Mouse (Mus musculus) adrenal gland, postnatal 36 days (tissue): ENCODE results near the gene Atp23. TPM values are rescaled to one million over a fixed set of nuclear protein-coding genes. Genes with fewer than 3 reads are reported as not detected.

Experiments used
- DNase-seq, 2 experiments: peaks; one replicate each; pipeline ENCODE4 v3.0.0; 2021; ENCODE audit warnings: mixed read lengths in 1 of 2
- long read RNA-seq, 2 experiments: library from polyadenylated mRNA; stranded (forward); transcript quantifications; one replicate each; pipeline ENCODE4 v2.0.0; 2021; ENCODE audit warnings: borderline sequencing depth in 2 of 2
- total RNA-seq, 2 experiments: library from RNA; stranded (reverse); gene quantifications; 2 replicates each; pipeline ENCODE4 v1.2.3; 2021

Atp23 gene
- 1 to 10 TPM; 5.1 to 9.3 TPM for total RNA-seq
- long read RNA-seq, experiment 1, transcript Atp23-202 (6 exons, 1,043 nt), result major isoform, 8 of 15 reads
- long read RNA-seq, experiment 1, partial matches to known transcripts, result 2 of 15 reads
- long read RNA-seq, experiment 1, other reads (novel, unspliced or antisense), result 3 of 15 reads
- long read RNA-seq, experiment 2, transcript Atp23-202 (6 exons, 1,043 nt), result major isoform, 7 of 9 reads
- long read RNA-seq, experiment 2, partial matches to known transcripts, result 1 of 9 reads
- long read RNA-seq, experiment 2, other reads (novel, unspliced or antisense), result 0 of 9 reads

DNA sequence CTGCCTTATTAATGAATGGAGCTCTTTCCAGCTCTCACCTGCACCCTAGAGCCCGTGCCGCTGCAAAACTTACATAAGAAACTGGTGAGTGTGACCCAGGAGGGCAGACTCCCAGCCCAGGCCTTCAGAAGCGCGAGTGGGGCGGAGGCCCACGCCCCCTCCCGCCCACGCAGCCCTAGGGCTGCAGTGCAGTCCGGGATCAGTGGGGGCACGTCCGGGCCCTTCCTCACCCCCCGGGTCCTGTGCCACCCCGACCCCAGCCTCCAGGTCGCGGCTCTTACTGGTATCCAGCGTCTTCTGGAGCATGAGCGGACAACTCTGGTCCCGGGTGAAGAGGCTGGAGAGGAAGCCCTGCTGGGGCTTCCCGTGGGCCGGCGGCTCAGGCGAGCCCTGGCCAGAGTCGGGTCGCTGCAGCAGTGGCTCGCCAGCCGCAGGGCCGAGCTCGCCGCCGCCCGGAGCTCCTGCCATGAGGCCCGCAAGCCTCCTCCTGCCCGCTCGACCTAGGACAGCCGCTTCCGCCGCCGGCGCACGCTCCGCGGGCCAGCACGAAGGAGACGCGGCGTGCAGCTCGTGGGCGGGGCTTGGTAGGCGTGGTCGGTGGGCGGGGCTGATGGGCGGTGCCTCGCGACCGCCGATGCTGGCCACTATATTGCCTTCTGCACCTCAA is at the start of gene Atp23:
TSS of gene Atp23 (minus strand) at position 535 of the 667 bp plus-strand sequence.
- DNase-seq, result peak; percentile 97

DNA sequence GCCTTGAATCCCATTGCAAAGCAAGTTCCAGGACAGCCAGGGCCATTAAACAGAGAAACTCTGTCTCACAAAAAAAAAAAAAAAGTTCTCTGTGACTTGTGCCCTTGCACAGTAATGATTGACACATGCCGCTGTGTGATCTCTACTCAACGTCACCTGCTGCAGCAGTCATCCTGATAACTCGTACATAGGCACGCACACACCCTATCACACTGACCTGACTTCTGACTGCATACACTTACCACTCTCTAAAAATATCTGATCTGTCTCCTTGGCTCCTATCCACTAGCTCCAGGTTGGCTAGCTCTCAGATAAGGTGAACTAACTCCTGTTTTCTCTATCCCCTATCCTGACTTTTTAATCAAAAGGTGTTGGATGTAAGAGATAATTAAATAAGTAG is 49.4 kb upstream of the Atp23 start:
- no peak for DNase-seq

DNA sequence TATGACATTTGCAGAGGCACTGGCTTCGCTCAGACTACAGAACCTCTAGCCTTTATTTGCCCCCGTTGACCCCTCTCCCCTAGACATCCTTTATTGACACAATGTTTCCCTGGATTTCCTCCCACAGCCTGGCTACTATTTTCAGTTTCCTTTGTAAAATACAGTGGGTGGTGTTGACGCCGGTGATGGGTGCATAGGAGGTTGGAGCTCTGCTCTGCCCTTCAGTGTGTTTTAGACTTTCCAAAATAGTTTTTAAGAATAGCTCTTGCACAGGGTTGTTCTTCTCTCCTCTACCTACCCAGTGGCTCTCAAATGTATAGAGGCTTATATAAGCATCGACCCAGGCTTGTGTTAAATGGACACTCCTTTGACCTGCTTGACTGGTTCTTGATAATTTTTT is 48.7 kb upstream of the Atp23 start:
- DNase-seq, result no peak

DNA sequence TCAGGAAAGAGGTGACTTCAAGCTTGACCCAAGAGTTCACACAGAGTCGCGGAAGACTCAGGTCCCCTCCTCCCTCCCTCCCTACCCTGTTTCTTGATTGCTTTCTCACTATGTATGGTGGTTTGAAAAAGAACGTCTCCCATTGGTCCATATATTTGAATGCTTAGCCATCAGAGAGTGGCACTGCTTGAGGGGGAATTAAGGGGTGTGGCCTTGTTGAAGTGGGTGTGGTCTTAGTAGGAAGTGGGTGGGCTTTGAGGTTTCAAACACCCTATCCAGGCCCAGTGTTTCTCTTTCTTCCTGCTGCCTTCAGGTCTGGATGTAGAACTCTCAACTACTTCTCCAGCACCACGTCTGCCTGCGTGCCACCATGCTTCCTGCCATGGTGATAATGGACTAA is 44.4 kb upstream of the Atp23 start:
- DNase-seq, result no peak

DNA sequence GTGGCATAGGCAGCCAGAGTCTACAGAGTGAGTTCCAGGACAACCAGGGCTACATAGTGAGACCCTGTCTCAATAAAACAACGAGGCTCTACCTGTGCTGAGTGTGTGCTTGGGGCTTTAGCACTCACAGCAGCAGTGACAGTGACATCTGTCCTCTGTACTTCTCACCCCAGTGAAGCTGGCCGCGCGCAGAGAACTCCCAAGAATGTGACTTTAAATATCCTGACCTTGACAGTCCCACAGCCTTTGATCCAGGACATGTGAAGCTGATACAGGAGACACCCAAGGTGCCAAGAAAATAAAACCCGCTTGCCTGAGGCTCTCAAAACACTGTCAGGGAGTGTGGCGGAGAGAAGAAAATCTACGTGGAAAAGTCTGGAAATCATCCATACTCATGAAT is 39.8 kb upstream of the Atp23 start:
- no peak for DNase-seq

DNA sequence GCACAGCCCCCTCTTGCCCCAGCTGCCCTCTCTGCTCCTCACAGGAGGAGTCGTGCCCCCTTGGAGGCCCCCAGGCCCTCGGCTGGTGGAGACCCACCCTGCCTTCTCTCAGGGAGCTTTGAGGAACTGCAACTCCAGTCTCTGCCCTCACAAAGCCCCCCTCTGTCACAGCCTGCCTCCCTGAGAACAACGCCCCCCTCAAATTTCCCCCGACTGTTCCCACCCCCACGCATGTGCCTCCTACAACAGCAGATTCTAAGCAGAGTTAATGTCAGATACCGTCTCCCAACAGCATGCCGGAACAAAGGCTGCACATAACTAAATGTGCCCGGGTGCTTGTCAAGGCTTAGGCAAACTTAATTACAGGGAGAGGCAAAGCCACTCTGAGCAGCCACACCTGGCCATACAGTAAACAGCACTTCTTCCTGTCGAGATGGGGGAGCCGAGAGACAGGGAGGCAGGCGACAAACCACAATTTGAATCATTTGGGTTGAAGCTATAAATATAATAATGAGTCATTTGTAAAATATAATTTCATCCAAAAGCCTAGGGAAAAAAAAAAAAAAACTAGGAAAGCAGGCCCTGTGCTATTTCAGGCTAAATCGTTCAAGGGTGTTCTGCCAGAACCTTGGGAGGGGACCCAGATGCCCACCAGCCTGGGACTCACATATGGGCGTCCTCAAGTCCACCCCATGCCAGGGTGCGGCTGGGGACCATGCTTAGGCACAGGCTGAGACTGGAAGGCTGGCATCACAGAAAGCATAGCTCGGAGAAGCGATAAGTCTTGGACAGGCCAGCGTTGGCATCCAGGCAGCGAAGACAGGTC is 34.6 kb upstream of the Atp23 start:
- no peak for DNase-seq

DNA sequence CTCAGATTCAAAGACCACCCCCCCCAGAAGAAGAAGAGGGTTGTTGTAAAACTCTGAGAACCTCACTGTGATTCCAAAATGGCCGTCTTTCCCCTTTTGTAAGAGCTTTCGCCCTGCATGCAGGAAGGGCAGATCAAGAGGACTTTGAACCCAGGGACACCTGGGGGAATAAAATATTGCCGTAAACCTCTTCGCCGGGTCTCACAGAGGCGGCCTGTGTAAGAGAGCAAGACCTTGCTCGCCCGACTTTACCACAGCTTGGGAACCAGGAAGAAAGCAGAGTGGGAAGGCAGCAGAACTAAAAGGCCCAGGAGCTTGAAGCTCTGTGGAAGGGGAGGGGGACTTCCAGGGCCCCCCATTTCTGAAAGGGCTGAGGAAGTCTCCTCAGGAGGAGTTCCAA is 34.0 kb upstream of the Atp23 start:
- no peak for DNase-seq

DNA sequence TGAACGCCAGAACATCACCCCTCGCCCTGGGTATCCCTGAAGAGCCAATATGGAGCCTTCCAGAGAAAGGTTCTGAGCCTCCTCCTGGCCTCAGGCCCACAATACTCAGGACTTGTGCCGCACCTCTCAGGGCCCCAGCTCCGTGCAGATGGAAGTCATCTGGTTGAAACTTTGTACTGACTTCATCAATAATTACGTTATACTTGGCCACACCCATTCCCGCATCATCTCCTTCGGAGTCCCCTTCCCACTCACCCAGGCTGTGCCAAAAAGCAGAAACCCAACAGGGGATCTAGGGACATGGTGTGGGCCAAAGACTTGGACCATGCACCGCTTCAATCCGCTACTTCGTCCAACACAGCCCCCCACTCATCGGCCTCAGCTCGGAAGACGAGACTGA is 33.4 kb upstream of the Atp23 start:
- no peak for DNase-seq

DNA sequence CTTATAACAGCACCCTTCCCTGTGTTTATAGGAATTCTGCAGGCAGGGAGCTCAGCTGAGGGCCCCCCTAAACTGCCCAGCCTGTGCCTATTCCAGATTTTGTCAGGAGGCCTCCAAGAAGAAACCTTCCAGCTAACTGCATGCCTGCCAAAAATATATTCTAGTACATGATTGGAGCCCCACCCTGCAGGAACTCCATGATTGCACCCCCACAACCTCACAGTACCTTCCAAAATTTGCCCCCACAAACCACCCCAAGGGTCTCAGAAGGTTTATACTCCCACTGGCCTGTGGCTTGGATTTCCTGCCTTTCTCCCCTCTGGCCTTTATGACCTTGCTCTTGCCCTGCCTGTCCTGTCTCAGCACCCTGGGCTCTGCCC is 30.6 kb upstream of the Atp23 start:
- no peak for DNase-seq

DNA sequence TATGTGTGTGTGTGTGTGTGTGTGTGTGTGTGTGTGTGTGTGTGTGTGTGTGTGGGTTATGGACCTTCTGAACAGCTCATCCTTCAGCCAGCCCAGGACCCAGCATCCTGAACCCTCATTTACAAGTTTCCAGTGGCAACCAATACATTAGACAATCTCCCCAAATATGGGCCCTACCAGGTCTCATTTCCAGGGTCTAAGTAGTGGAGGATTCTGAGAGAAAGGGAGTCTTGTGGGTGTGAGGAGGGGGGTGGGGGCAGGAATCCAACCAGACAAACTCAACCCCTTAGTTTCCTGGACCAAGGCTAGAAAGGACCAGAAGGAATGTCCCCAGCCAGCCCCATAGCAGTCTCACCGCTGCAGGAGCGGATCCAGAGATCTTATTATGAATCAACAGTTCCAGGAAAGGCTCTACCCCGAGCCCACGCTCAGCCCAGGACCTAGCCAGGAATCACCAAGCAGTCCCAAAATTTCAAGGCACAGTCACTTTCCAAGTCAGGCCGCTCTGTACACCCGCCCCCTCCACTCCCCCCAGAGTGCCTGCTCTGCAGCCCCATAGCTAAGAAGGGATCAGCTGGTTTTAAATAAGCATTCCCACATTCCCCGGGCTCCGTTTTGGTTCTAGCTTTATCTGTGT is 30.1 kb upstream of the Atp23 start:
- no peak for DNase-seq

DNA sequence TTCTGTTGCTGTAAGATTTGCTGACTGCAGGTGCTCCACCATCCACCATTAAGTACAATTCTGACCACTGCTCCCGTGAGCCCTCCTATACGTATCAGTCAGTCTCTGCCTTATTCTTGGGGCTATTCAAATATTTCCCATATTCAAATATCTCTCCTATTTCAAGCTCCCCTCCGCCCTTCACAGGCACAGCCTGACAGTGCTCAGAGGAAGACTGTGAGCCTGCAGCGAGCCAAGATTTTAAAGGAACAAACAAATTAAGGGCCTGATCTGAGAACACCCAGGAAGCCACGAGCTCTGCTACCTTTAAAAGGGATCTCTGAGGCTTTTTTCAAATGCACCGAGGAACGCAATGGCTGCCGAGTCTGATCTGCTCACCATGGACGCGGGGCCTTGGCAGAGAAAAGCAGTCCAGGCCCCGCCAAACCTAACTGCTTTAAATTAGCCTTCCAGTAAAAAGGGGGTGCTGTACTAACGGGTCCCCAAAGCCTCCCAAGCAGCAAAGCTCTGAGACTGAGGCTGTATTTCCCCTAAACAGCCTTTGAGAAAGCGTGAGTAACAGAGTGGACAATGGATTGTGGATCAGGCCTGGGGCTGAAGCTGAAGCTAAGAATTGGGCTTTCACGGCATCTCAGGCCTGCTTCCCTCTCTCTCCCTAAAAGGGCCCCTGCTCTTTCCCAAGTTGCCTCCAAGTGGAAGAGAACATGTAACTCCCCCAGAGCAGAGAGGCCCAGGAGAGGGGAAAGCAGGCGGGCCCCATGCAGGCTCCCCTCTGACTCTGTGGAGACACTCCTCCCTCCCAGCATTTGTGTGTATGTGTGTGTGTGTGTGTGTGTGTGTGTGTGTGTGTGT is 29.3 kb upstream of the Atp23 start:
- DNase-seq, result no peak

DNA sequence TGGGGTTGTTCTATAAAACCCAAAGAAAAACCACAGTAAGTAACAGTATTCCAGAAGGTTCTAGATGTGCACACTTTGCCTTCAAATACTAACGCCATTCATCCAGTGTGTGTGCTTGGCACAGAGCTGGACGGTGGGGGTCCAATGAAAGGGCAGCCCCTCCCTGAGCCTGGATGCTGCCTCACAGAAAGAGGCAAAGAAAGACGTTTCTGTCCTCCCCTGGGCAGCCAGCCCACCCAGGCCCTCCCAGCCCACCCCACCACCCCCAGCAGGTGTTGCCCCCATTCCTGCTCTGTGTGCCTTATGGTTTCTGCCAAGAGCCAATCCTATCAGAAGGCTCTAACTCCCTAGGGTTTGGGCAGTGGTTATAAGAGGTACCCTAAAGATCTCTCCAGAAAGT is 28.4 kb upstream of the Atp23 start:
- no peak for DNase-seq

DNA sequence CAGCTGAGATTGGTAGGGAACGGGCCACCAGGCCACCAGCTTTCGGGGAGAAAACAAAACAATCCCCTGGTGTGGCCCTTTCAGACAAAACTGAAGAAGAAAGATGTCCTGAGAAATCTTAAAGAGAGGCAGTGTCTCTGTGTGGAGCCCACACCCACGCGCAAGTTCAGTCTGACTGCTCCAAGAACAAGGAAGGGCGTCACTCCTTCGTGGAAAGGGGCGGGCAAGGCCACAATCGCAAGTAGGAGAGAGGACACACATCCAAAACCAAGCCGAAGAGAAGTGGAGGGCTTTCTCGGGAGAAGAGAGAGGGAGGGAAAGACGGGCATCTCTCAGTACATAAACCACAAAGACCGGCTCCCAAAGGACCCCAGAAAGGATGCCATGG is 27.7 kb upstream of the Atp23 start:
- no peak for DNase-seq

DNA sequence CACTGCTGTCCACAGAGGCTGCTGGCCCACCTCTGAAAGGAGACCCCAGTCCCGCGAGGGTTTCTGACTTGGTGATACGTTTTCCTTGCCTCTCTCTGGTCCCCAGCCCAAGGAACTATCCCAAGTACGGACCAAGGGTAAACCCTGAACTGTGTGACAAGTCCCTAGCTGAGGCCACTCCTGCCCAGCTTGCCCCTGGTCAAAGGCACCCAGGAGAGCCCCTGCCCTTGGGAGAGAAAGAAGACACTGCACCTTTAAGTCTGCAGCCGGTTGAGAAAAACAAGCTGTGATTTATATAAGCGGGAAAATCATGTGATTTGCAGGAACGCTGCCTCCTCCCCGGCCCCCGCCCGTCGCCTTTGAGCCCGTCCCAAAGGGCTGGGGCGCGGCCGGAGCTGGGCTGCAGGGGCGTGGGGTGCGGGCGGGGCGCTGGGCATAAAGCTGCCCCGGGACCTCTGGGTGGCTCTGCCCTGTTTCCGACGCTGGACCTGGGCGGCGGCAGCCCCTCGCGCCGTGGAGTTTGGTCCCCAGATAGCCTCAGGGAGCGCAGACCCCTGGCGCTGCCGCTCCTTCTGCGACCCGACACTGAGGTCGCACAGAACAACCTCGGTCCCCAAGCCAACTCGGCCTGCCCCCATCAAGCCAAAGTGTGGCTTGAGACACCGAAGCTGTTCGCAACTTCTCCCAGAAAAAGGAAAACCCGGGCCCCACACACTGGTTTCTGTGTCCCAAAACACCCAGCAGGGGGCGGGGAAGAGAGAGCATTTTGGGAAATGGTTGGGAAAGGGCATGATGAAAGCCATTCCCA is 27.1 kb upstream of the Atp23 start:
- DNase-seq, result peak; percentile 90 to 93

DNA sequence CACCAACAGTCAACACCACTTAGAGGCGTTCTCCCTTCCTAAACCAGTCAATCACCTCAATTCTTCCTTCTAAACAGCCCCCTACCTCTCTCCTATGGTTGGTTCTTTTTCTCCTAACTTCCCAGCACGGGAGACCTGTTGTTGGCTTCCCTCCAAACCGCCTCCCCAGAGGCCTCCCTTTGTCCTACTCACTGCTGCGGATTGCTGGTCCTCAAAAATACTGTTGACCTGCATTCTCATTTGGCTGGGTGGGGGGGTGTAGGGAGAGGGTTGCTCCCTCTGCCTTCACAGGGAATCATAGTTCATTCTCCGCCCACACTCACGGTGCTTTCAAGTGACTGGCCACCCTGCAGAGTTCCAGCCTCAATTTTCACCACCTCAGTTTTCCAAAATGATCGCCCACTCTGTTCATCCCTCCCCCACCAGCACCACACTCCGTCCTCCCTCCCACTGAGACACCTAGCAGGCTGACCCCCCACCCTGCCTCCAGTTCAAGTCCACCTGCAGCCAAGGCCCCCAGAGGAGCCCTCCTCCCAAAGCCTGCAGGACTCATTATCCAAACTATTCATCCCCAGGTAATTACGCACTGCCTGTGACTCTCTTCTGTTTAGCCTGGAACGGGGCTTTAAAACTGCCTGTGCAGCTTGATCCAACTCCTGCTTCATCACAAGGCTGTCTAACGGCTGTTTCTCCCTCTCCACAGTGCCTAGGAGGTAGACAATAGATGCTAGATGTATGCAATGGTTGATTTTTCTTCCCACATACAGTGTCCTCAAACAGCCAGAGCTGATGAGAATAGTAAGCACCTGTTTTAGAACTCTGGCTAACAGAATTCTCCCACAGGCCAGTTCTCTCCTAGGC is 26.2 kb upstream of the Atp23 start:
- peak in 1 of 2 experiments; percentile 64 for DNase-seq

DNA sequence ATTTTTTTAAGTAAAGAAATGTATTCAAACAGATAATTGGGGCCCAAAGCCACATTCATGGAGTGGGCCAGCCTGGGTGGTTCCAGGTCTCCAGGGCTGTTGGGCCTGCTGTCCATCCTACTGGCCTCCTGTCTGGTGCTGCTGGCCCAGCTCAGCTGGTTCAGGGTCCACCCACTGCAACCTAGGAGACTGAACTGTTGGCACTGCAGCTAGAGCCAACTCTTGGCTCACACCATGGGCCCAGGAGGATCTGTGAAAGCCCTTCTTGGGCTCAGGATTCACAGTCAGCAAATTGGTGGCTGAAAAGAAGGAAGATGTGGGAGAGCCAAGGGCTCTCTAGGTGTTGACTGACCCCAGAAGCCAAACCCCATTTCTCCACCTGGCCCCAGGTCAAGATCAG is 24.2 kb upstream of the Atp23 start:
- DNase-seq, result no peak

DNA sequence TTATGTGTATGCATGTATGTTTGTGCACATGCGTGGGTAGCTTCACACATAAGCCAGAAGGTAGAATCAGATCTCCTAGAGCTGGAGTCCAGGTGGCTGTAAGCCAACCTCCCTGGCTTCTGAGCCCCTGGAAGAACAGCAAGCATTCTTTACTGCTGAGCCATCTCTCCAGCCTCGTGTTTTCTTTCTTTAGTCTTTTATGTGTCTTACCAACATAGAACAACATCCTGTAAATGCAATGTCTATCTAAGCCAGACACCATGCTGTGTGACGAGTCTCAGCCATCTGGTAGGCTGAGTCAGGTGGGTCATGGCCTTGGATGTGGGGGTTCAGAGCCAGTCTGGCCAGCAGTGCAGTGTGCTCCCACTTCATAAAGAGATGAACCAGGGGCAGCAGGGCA is 22.9 kb upstream of the Atp23 start:
- DNase-seq, result no peak

DNA sequence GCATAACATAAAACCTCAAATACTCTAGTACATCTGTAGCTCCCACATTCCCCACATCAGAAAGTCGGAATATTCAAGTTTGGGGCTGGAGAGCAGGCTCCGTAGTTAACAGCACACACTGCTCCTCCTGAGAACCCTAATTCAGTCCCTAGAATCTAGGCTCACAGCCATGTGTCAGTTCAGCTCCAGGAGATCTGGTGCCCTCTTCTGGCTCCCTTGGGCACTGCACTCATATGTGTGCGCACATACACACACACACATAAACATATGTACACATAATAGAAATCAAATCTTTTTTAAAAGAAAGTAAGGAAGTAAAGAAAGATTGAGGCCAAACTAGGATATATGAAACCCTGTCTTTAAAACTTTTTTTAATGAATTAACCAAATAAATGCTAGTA is 19.1 kb upstream of the Atp23 start:
- no peak for DNase-seq

DNA sequence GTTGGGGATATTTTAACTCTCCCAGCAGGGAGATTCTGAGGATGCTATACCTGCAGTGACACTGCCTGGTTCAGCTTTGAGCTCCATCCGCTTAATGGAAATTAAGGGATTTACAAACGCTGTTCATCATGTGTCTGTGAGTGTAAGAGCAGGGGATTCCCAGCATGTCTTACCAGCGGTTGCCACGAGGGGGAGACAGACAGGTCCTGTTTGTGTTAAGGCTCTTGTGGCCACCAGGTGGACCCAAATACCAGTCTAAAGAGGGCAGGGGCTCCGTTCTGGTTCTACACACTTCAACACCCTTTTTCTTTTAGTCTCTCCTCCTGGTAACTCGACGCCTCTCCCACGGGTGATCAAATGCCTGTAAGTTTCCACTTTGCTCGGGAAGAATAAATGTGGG is 17.9 kb upstream of the Atp23 start:
- peak; percentile 91 to 92 for DNase-seq

DNA sequence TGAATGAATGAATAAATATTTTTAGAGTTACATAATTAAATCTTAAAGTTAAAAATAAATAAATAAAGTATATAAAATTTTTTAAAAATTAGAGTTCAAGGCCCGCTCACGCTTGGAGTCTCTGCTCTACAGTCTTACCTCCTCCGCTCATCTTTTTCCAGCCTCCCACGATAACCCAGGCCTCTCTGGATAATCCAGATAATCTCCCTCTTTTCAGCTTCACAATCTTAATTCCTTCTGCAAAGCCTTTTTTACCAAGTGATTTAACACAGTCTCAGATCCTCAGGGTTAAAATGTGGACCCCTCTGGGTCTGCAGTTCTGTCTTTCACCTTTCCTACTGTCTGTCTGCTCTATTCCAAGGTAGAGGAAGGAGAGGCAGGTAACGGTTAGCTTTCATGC is 13.1 kb upstream of the Atp23 start:
- no peak for DNase-seq
